Mouse (Mus musculus) embryonic stem cell, embryonic (primary cell): ENCODE results near the gene Limk2.

Experiments
- CTCF ChIA-PET, 4 experiments: fragments of 300-600 bp in 2 of 4; fragments of 350-600 bp in 2 of 4; sonication (Branson Sonifier 250); formaldehyde crosslinking; loops; one replicate each; lab custom pipeline; 2022; ENCODE audit warnings: inconsistent platforms in 2 of 4; lab: Charles Lee
- POLR2A ChIA-PET, 4 experiments: fragments of 300-600 bp in 2 of 4; fragments of 350-600 bp in 2 of 4; sonication (Branson Sonifier 250); formaldehyde crosslinking; loops; one replicate each; lab custom pipeline; 2022; ENCODE audit warnings: antibody characterized with exemption in 4 of 4, inconsistent platforms in 1 of 4; lab: Charles Lee

The Limk2 gene

DNA sequence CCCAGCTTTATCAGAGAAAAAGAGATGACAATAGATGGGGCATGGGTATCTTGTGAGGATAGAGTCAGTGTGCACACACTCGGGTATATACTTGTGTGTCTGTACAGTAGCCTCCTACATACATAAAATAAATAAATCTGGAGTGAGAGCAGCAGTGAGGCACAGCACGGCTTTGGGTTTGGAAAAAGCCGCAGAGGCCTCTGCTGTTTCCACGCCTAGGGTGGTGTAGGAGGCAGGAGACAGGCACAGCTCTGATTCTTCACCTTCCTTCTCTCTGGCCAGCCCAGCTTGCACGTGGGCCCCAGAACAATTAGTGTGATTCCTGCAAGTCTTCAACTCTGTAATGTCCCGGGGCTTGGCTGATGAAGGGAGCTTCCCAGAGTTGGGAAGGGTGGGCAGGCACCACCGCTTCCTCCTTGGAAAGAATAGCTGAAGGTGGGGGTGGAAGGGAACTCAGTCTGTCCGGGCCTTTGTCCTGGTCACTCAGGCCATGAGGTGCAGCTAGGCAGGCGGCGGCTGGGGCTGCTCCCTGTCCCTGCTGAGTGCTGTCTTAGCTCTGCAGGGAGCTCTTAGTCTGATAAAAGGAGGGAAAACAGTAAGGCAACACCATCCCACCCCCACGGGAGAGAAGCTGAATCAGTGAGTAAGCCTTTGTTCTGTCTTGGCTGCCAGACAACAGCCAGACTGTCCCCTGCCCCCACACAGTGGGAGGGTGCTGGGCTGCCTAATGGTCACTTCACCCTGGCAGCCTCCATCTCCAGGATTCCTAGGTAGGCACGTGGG lies 71.6 kb downstream of the Limk2 start:
- CTCF ChIA-PET = interaction anchor here (0.5 to 2.9 kb wide), 13 partner anchors 9 to 177 kb away, joined by 3 to 15 read pairs (median 3); no protein-coding TSS in a partner anchor
- POLR2A ChIA-PET = interaction anchor here (0.5 to 5.9 kb wide), 45 partner anchors 8 to 312 kb away, joined by 3 to 115 read pairs (median 4); partner anchors contain the start of genes Drg1 (in 2 of the 4), Patz1 (in 2 of the 4), Morc2a (in 1 of the 4) and Rnf185 (in 1 of the 4)

DNA sequence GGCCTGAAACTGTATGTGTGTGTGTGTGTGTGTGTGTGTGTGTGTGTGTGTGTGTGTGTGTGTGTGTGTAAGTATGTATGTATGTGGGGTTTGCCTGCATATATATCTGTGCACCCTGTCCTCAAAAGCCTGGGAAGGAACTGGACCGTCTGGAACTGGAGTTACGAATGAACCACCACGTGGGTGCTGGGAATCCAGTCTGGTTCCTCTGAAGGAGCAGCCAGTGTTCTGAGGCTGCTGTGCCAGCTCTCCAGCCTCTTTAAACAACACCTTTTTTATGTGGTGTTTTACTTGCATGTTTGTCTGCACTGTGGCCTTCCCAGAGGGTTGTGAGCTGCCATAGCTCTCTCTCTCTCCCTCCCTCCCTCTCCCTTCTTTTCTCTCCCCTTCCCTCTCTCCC lies 72.4 kb downstream of the Limk2 start:
- POLR2A ChIA-PET = interaction anchor here (0.6 to 5.9 kb wide), 44 partner anchors 7 to 469 kb away, joined by 3 to 115 read pairs (median 8); partner anchors contain the start of genes Drg1 (in 2 of the 4), Patz1 (in 2 of the 4), Rnf185 (in 2 of the 4) and Limk2 (in 1 of the 4)

DNA sequence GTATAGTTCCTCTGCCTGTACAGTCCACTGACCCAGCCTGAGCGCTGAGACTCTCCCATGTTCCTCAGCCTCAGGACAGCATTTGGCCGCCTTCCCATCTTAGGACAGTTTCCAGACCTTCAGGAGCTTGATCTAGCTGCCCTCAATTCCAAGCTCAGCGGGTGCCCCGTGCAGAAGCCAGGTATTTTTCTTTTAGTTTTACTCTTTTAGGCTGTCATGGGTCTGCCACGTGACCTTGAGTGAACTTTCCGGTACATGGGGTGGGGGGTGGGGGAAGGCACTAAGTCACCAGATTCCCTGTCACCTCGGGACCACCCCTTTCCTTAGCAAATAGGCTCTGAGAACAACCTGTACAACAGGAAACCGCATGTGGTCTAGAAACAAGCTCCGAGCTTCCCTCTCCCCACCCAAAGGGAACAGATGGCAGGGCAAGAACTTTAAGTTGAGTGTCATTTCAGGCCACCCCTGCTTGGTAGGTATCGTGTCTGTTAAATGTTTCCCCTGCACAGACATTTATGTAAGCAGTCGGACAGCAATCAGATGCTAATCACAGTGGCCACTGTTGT lies 73.3 kb downstream of the Limk2 start:
- POLR2A ChIA-PET = interaction anchor here (0.6 to 5.9 kb wide), 71 partner anchors 8 to 528 kb away, joined by 3 to 115 read pairs (median 5); partner anchors contain the start of genes Patz1 (in 3 of the 4), Drg1 (in 2 of the 4), Morc2a (in 2 of the 4) and Rnf185 (in 2 of the 4)
- CTCF ChIA-PET = interaction anchor here in 3 of 4 experiments (0.6 to 2.9 kb wide), 10 partner anchors 10 to 118 kb away, joined by 3 to 24 read pairs (median 5); no protein-coding TSS in a partner anchor

More for the DNA sequence above, 72.4 kb downstream of the Limk2 start:
- CTCF ChIA-PET = interaction anchor here in 2 of 4 experiments (1.3 to 2.9 kb wide), 5 partner anchors 10 to 117 kb away, joined by 4 to 24 read pairs (median 8); no protein-coding TSS in a partner anchor

DNA sequence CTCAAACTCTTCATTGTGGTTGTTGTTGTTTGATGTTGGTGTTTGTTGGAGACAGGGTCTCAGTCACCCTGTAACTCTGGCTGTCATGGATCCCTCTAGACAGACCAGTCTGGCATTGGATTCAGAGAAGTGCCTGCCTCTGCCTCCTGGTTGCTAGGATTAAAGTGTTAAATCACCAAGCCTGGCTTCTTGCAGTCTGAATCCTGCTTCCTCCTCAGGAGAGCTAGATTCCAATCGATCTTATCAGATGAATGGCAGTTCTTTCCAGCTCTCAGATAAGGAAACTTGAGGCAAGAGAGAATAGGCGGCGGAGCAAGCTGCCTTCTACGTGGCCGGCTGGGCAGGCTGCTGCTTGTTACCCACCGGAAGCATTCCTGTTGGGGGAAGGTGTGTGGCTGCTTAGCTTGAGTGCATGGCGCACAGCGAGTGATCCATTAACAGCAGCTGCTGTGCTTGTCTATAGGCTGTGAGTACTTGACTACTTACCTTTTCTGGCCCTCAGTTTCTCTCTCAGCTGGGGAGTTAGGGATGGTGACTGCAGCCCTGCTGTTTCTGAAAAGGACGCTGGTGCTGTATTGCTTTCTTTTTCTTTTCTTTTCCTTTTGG lies 74.2 kb downstream of the Limk2 start:
- CTCF ChIA-PET = interaction anchor here in 2 of 4 experiments (1.0 to 2.9 kb wide), 4 partner anchors 12 to 32 kb away, joined by 3 to 24 read pairs (median 12); no protein-coding TSS in a partner anchor
- POLR2A ChIA-PET = interaction anchor here (0.7 to 5.9 kb wide), 50 partner anchors 9 to 528 kb away, joined by 3 to 115 read pairs (median 5); partner anchors contain the start of genes Drg1 (in 2 of the 4), Morc2a (in 2 of the 4), Rnf185 (in 2 of the 4) and Limk2 (in 1 of the 4)

DNA sequence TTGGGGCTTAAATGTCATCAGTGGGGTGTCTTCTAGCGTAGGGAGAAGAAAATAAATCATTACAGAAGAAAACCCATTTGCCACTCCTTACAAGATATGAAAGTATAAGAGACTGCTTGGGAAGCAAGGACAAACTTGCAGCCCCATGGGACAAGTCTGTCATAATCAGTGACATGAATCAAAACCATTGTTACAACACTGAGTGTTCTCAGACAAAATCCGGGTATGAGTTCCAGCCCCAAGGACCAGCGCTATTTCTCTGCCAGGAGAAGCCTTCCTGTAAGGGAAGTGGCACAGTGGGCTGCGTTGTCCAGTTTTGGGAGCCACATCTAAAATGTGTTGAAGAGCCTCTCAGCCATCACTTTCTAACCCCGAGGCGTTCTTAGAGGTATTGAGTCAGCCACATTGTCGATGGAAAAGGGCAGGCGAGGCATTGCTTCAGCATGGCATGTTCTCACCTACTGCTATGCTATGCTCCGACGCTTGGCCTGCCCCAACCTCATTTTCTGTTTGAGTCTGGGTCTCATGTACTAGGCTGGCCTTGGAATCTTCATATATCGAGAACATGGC lies 74.8 kb downstream of the Limk2 start:
- ChIA-PET CTCF (interaction anchor here in 2 of 4 experiments (1.0 to 2.2 kb wide), 3 partner anchors 13 to 32 kb away, joined by 3 to 24 read pairs (median 8); no protein-coding TSS in a partner anchor), POLR2A (interaction anchor here in 3 of 4 experiments (0.9 to 5.9 kb wide), 25 partner anchors 8 to 315 kb away, joined by 3 to 115 read pairs (median 8); partner anchors contain the start of genes Rnf185 (in 2 of the 3), Morc2a (in 1 of the 3) and Patz1 (in 1 of the 3))

DNA sequence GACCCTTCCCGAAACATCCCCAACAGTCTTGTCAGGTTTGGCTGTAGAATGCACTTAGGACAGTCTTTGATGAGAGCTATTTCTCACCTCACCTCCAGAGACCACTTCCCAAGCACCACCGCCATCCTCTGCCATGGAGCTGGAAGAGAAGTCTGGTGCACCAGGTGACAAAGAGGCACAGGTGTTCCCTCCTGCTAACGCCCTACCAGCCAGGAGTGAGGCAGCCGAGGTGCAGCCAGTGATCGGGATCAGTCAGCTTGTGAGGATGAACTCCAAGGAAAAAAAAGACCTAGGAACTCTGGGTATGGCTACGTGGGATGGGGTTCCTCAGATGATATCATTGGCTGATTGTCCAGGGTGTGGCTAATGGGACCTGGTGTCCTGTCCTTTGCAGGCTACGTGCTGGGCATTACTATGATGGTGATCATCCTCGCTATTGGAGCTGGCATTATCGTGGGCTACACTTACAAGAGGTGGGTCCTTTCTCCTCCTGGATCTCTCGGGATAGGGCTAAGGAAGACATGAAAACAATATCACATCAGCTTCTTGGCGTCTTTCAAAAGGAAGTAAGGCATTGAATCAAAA lies 75.8 kb downstream of the Limk2 start:
- POLR2A ChIA-PET = interaction anchor here (0.6 to 6.3 kb wide), 33 partner anchors 13 to 880 kb away, joined by 3 to 122 read pairs (median 5); partner anchors contain the start of genes Drg1 (in 3 of the 4), Patz1 (in 2 of the 4), Morc2a (in 1 of the 4) and Rnf185 (in 1 of the 4)

DNA sequence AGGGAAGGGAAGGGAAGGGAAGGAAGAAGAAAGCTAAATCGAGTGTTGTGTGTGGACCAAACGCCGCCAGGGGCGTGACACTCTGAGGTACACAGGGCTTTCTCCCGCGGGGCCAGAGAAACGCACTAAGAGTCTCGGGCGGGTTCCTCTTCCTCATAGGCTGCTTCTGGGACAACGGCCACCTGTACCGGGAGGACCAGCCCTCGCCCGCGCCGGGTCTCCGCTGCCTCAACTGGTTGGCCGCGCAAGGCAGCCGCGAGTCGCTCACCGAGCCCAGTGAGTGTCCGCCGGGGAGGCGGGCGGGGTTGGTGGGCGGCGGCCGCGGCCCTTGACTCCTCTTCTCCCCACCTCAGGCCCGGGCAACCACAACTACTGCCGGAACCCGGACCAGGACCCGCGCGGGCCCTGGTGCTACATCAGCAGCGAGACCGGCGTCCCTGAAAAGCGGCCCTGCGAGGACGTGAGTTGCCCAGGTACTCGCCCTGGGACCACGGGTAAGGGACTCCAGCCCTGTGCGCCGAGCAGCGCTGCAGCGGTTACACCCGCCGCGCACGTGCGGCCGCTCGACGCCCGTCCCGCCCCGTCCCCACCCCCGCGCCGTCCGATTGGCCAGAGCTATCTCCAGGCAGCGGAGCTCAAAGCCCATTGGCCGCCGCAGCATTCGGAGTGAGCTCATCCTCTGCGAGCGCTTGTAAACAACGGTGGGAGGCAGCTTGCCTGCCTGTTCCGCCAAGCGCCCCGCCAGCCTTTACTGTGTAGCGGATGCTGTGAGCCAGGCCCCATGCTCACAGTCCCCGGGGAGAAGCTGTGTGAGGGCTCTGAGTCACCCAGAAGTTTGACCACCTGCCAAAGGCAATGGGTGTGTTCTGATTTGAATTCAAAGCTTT lies 77.0 kb downstream of the Limk2 start:
- ChIA-PET CTCF (interaction anchor here (0.6 to 5.5 kb wide), 30 partner anchors 10 to 792 kb away, joined by 3 to 64 read pairs (median 4); partner anchors contain the start of gene Drg1 (in 1 of the 4)), POLR2A (interaction anchor here (0.6 to 6.3 kb wide), 94 partner anchors 9 to 629 kb away, joined by 3 to 122 read pairs (median 4); partner anchors contain the start of genes Drg1 (in 3 of the 4), Morc2a (in 2 of the 4), Rnf185 (in 2 of the 4) and Sfi1 (in 2 of the 4))

More for the DNA sequence above, 75.8 kb downstream of the Limk2 start:
- CTCF ChIA-PET = interaction anchor here in 2 of 4 experiments (2.2 to 5.5 kb wide), 2 partner anchors 13 to 15 kb away, joined by 8 to 64 read pairs; no protein-coding TSS in a partner anchor

DNA sequence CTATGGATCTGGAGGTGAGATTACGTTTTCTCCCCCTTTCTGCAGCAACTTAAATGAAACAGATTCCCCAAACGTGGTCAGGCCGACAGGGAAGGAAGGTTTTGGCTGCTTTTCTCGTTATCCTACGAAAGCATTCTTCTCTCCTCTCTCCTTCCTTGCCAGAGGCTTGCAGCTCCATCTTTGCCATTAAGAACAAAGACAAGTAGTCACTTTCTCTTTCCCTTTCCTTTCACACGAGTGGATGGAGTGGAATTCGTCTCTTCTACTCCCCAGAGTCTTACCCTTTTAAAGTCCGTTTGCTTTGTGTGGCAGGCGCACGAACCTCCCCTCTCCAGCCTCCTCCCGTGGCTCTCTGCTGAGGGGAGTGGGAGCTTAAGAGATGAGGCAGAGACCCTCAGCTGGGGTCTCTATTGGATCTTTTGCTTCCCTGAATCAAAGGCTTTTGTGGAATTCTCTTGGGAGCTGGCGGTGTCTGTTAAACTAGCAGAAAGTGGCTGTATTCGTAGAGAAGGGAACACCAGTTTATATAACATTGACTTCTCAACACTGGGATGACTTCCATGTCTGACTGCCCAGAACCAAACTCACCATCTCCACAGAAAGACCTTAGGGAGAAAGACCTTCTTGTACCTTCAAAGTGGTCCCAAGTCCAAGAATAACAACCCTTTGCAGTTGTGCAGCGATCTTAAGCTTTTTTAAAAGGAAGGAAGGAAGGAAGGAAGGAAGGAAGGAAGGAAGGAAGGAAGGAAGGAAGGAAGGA lies 77.8 kb downstream of the Limk2 start:
- ChIA-PET POLR2A (interaction anchor here (0.5 to 6.3 kb wide), 52 partner anchors 9 to 365 kb away, joined by 3 to 122 read pairs (median 6); partner anchors contain the start of genes Drg1 (in 3 of the 4), Morc2a (in 2 of the 4), Rnf185 (in 2 of the 4) and Patz1 (in 1 of the 4)), CTCF (interaction anchor here (0.6 to 5.5 kb wide), 25 partner anchors 9 to 141 kb away, joined by 3 to 64 read pairs (median 4); no protein-coding TSS in a partner anchor)

DNA sequence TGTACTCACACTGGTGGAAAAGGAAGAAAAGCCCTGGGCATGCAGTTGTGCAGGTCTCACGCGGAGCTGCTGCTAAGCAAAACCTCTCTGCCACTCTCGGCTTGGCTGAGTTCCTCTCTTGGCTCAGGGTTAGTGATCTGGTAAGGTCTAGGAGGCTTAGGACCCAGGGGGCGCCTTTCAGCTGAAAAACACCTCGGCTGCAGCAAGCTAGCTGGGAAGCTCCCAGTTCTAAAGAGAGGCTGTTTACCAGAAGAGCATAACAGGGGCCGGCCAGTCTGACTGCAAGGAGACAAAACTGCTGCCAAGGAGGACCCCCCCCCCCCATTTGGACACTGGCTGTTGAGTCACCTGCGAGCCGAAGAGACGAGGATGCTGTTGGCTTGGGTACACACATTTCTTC lies 78.4 kb downstream of the Limk2 start:
- CTCF ChIA-PET = interaction anchor here (0.6 to 5.5 kb wide), 22 partner anchors 9 to 140 kb away, joined by 3 to 64 read pairs (median 4); no protein-coding TSS in a partner anchor
- POLR2A ChIA-PET = interaction anchor here (0.5 to 6.3 kb wide), 46 partner anchors 9 to 1679 kb away, joined by 3 to 122 read pairs (median 5); partner anchors contain the start of genes Drg1 (in 2 of the 4), Rnf185 (in 2 of the 4), Morc2a (in 1 of the 4) and Patz1 (in 1 of the 4)

DNA sequence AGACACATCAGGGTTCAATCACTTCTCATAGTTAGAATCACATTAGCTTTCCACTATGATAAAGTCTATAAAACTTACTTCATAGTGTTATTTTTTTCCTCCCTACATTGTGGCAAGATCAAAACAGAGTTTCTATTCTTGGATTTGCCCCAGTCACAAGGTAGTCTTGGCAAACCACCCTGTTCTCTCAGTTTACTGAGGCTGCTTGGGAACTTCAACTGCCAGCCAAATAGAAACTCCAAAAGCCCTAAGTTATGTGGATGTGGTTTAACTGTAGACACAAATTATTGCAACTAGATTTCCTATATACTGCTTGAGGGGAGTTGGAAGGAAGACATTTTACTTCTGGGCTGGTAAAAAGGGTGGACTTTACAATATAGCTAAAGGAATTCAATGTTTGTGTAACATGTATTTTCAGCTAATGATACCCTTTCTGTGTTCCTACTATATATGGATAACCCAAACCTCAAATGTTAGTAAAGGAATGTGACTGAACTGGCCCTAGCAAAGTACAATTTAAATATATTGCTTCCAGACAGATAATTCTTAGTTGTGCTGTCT lies 79.0 kb downstream of the Limk2 start, which contains the start of gene Pik3ip1:
TSS of gene Pik3ip1 (plus strand) at position 511 of the 561 bp plus-strand sequence.
- ChIA-PET POLR2A (interaction anchor here in 3 of 4 experiments (0.6 to 6.3 kb wide), 48 partner anchors 7 to 1680 kb away, joined by 3 to 122 read pairs (median 6); partner anchors contain the start of genes Drg1 (in 3 of the 3), Patz1 (in 2 of the 3), Rnf185 (in 2 of the 3) and Morc2a (in 1 of the 3)), CTCF (interaction anchor here (0.7 to 5.5 kb wide), 21 partner anchors 8 to 141 kb away, joined by 3 to 64 read pairs (median 4); no protein-coding TSS in a partner anchor)

DNA sequence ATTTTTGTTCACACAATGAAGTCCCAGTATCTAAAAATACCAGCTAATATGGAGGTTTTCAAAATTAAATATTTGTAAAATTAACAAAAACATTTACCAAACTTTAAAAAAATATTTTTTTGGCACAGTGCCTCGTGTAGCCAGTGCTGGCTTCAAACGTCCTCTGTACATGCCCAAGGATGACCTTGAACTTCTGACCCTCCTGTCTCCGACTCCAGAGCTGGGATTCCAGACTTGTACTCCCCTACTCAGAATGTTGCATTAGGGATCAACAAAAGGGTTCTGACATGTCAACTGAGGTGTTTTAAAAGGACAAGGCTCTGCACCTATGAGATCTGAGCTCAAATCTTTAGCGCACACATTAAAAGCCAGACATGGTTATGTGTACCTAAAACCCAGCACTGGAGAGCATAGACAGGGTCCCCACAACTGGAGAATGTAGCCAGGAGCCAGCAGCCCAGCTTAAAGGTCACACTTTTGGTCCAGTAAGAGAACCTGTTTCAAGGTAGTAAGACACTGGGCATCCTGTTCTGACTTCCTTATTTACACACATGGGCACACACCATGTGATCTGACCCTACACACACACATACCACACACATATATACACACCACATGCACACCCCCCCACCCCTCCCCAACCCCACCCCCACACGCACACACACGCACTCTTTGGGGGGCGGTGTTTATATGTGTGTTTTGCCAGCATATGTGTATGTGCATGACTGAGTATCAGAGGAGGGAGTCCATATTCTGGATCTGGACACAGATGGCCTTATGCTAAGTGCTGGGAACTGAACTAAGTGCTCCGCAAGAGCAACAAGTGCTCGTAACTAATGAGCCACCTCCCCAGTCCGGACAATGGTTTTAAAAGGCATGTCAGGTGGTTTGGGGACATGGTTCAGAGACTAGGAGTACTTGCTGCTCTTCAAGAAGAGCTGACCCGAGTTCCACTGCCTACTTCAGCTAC lies 79.9 kb downstream of the Limk2 start:
- ChIA-PET POLR2A (interaction anchor here (0.6 to 6.3 kb wide), 38 partner anchors 8 to 128 kb away, joined by 3 to 122 read pairs (median 5); partner anchors contain the start of genes Drg1 (in 2 of the 4), Patz1 (in 2 of the 4) and Rnf185 (in 1 of the 4)), CTCF (interaction anchor here (0.6 to 5.5 kb wide), 16 partner anchors 8 to 368 kb away, joined by 3 to 64 read pairs (median 4); no protein-coding TSS in a partner anchor)

DNA sequence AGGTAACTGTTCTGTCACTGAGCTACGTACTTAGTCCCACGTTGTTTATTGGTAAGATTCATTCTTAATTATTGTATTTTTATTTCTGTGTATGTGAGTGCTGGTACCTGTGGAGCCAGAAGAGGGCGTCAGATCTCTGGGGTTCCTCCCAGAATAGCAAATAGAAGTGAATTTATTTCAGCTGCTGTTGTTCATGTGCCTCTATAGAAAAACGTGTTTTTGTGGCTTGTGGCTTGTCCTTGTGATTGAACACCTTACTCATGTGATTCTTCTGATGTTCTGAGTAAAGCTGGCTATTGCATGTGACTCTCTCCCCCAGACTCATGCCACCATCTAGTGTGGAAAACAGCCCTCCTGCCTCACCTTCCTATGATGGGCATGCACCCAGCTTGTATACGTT lies 80.7 kb downstream of the Limk2 start:
- ChIA-PET CTCF (interaction anchor here in 2 of 4 experiments (0.6 to 5.5 kb wide), 12 partner anchors 9 to 125 kb away, joined by 3 to 64 read pairs (median 4); no protein-coding TSS in a partner anchor), POLR2A (interaction anchor here in 3 of 4 experiments (0.8 to 6.3 kb wide), 23 partner anchors 9 to 127 kb away, joined by 3 to 122 read pairs (median 5); partner anchors contain the start of genes Drg1 (in 2 of the 3), Patz1 (in 2 of the 3) and Rnf185 (in 1 of the 3))
